Mouse (Mus musculus) embryonic facial prominence, embryonic 11.5 days (tissue): ENCODE data around the gene Arid5a. TPM values are rescaled to one million over a fixed set of nuclear protein-coding genes. Genes with fewer than 3 reads are reported as not detected.

Experiments
- ATAC-seq: fragments of 200-750 bp; cut with Nextera tagmentation; replicated peaks from 2 replicates; pipeline ENCODE4 v1.8.0; 2017; ENCODE audit warnings: low read depth; ENCODE audit not compliant: insufficient number of reproducible peaks, low FRiP score, low TSS enrichment
- DNase-seq: peaks from one replicate; pipeline ENCODE4 v3.0.0-alpha.2; 2015; ENCODE audit warnings: low spot score
- H3K27ac ChIP-seq: fragments of 300-500 bp; sonication (generic); replicated peaks from 2 replicates; pipeline ENCODE4 v1.5.1; 2014; ENCODE audit warnings: mild to moderate bottlenecking, low read depth, low read length, control low read depth
- H3K27me3 ChIP-seq: fragments of 300-500 bp; sonication (generic); 2 replicates; pipeline ENCODE4 v1.6.1; 2014; ENCODE audit warnings: mild to moderate bottlenecking, low read length, moderate library complexity, mixed read lengths; ENCODE audit not compliant: control insufficient read depth, insufficient read depth
- H3K36me3 ChIP-seq: fragments of 300-500 bp; sonication (generic); replicated peaks from 2 replicates; pipeline ENCODE4 v1.6.1; 2014; ENCODE audit warnings: low read depth, mild to moderate bottlenecking, low read length, moderate library complexity, mixed read lengths; ENCODE audit not compliant: control insufficient read depth, insufficient read depth
- H3K4me1 ChIP-seq: fragments of 300-500 bp; sonication (generic); 2 replicates; pipeline ENCODE4 v1.6.1; 2014; ENCODE audit warnings: low read length, mixed read lengths; ENCODE audit not compliant: control insufficient read depth, insufficient read depth
- H3K4me2 ChIP-seq: fragments of 300-500 bp; sonication (generic); 2 replicates; pipeline ENCODE4 v1.6.1; 2014; ENCODE audit warnings: low read depth, mild to moderate bottlenecking, control low read depth, low read length, moderate library complexity
- H3K4me3 ChIP-seq: fragments of 300-500 bp; sonication (generic); 2 replicates; pipeline ENCODE4 v1.5.1; 2014; ENCODE audit warnings: low read depth, low read length, control low read depth
- H3K9ac ChIP-seq: fragments of 300-500 bp; sonication (generic); replicated peaks from 2 replicates; pipeline ENCODE4 v1.6.1; 2014; ENCODE audit warnings: mild to moderate bottlenecking, control low read depth, low read length
- H3K9me3 ChIP-seq: fragments of 300-500 bp; sonication (generic); replicated peaks from 2 replicates; pipeline ENCODE4 v1.6.1; 2016; ENCODE audit warnings: mild to moderate bottlenecking, low read length, inconsistent platforms, mixed read lengths; ENCODE audit not compliant: control insufficient read depth
- WGBS: fragments of 180-500 bp; shearing (Covaris S2); extraction: QIAGEN DNeasy Blood & Tissue Kit; methylation state at CpG from one replicate; pipeline ENCODE4 v1.1.7; 2014; 5-methylcytosine and 5-hydroxymethylcytosine counted together
- microRNA-seq: library from miRNA; unstranded; fragments of <30 nt; microRNA quantifications from one replicate; pipeline ENCODE4, GENCODE M21; 2016; ENCODE audit warnings: borderline number of aligned reads
- polyA plus RNA-seq: library from polyadenylated mRNA; unstranded; fragments of >200 nt; fragmentation: Nextera tagmentation; extraction: Ambion mirVana; gene quantifications from 2 replicates; pipeline ENCODE4 v1.2.1, GENCODE M21; 2014

The Arid5a gene
- polyA plus RNA-seq, 1 experiment from 2014 or later, result 1.6 TPM

DNA sequence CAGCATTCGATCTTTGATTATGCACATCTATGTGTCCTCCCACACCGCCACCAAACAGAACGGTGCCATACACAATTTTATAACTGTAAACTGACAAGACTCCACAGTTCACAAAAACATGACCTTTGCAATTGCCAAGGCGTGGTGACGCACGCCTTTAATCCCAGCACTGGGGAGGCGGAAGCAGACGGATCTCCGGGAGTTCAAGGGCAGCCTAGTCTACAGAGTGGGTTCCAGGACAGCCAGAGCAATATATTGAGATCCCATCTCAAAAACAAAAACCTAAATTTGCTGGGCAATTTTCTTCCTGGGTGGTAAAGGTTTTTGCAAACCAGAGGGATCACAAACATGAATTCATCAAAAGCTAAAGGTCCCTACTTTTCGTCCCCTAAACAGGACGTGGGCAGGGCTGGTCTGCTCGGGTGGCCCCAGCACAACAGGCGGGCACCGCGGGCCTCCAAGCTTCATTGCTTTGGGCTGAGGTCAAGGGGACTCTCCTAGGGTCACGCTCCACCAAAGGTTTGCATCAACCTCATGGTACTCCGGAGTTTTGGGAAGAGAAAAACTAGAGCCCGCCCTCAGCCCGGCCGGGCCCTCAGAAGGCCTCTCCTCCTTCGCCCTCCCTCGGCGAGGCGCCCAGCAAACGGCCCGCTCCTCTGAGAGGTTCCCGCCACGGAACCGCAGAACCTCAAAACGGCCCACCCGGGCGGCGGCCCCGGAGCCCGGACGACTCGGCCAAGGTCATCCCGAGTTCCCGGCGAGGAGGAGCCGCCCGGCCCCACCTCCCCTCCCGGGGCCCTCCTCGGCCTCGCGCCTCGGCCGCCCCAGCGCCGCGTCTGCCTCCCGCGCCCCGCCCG lies 60.8 kb downstream of the Arid5a start:
- Histone ChIP-seq H3K36me3 (peaks cover 11% of the 10 kb centered on the region), H3K27me3 (no peaks in the 10 kb centered on the region), H3K4me1 (0 out of 2 replicates have a peak, but pooled peaks cover 4% of the 10 kb centered on the region), H3K9ac (peak overlapping the region; percentile 97), H3K9me3 (no peaks in the 10 kb centered on the region), H3K4me3 (peak overlapping the region; percentile 94), H3K4me2 (peak overlapping the region; percentile 68), H3K27ac (peak overlapping the region; percentile 67; the same call in 1 of the 2 replicates)
- WGBS, result 5% methylated on average over 49 of the region's 55 CpGs
- ATAC-seq, result peak; percentile 82
- no peak for DNase-seq

GRCm38 (mm10) chr1:36368969-36369645 lies 61.6 kb downstream of the Arid5a start, which contains the start of gene Kansl3:
Gene Kansl3, minus strand, starts transcription at chr1:36369181.
- Histone ChIP-seq H3K9ac (peak within 1 kb of the TSS; percentile 97), H3K27ac (peak within 1 kb of the TSS; percentile 67; the same call in 1 of the 2 replicates), H3K4me3 (peak within 1 kb of the TSS; percentile 94), H3K4me2 (peak within 1 kb of the TSS; percentile 68), H3K27me3 (no peaks in the 10 kb centered on the region), H3K9me3 (no peaks in the 10 kb centered on the region), H3K4me1 (0 out of 2 replicates have a peak, but pooled peaks cover 4% of the 10 kb centered on the region), H3K36me3 (peaks cover 6% of the 10 kb centered on the region)
- peak; percentile 94 for DNase-seq
- 4% methylated on average over 61 of the region's 61 CpGs for WGBS
- ATAC-seq, result peak; percentile 71

GRCm38 (mm10) chr1:36370918-36371317 lies 63.4 kb downstream of the Arid5a start:
- ATAC-seq (no peak), DNase-seq (no peak)
- H3K4me1 ChIP-seq, result 0 out of 2 replicates have a peak, but pooled peaks cover 4% of the 10 kb centered on the region
- no peaks in the 10 kb centered on the region for H3K27me3 ChIP-seq
- H3K9me3 ChIP-seq, result no peaks in the 10 kb centered on the region
- H3K36me3 ChIP-seq, result no peaks in the 10 kb centered on the region
- WGBS, result 85% methylated on average over 6 of the region's 6 CpGs
- H3K4me2 ChIP-seq, result no peak overlapping the region
- no peak overlapping the region for H3K4me3 ChIP-seq
- no peak overlapping the region for H3K9ac ChIP-seq
- H3K27ac ChIP-seq, result no peak overlapping the region

DNA sequence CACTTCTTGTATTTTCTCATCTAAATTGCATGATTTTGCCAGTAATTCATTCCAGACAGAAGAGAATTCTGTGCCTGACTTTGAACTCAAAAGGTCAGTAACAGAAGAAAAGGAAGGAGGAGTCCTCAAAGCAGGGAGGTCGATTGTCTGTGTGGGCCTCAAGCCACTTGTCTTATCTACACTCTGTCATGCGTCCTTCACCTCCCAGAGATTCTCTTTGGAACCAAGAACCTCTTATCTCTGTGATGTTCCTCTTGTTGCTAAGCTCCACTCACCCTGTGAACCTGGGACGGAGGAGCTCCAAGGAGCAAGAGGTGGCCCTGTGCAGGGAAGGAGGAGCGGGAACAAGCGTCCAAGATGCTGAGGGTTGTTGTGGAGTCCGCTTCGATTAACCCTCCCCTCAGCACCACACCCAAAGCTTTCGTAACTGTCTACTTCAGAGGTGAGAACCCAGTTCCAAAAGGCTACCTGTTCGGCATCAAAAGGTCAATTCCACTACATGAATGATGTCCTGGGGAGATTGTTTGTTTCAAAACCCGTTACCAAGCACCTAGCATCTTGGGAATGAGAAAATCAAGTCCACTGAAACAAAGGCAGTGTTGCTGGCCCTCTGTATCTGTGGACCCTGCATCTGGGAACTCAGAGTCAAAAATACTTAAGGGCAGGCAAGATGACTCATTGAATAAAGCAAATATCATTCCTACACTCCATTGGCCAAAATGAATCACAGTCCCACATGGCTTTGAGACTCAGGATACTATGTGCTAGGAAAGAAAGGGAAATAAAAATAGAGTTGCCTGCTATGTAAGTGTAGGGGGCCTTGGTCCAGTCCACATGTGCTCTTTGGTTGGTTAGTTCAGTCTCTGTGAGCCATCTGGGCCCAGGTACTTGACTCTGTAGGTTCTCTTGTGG lies 64.7 kb downstream of the Arid5a start, which contains the start of gene Fer1l5:
Gene Fer1l5, plus strand, starts transcription at position 358 of the 912 bp plus-strand sequence.
- Histone ChIP-seq H3K27me3 (no peaks in the 10 kb centered on the region), H3K27ac (no peak within 1 kb of the TSS), H3K9me3 (no peaks in the 10 kb centered on the region), H3K36me3 (no peaks in the 10 kb centered on the region), H3K4me2 (no peak within 1 kb of the TSS), H3K9ac (no peak within 1 kb of the TSS), H3K4me3 (no peak within 1 kb of the TSS), H3K4me1 (0 out of 2 replicates have a peak, but pooled peaks cover 4% of the 10 kb centered on the region)
- 75% methylated on average over 10 of the region's 10 CpGs for WGBS
- ATAC-seq (no peak), DNase-seq (no peak)

Small RNA genes lying within 50 kb of the gene (microRNA-seq; reads per million reads assigned to microRNA genes)
- 1.9 reads per million for gene Mir6898

Other genes with a start within 250 kb of the Arid5a start
- 10.5 and 10.9 TPM in 2 replicates for gene Hs6st1, start 239.3 kb upstream of the Arid5a start, polyA plus RNA-seq
- gene Uggt1, start 63.0 kb upstream of the Arid5a start, polyA plus RNA-seq, result 67.3 and 67.8 TPM in 2 replicates
- gene Neurl3, start 33.1 kb upstream of the Arid5a start, polyA plus RNA-seq, result 0.64 and 1.2 TPM in 2 replicates
- 27.4 and 32.6 TPM in 2 replicates for gene Kansl3, start 61.4 kb downstream of the Arid5a start, polyA plus RNA-seq
- 0.72 and 0.75 TPM in 2 replicates for gene Fer1l5, start 64.6 kb downstream of the Arid5a start, polyA plus RNA-seq
- gene Lman2l, start 137.5 kb downstream of the Arid5a start, polyA plus RNA-seq, result 31.7 and 35.0 TPM in 2 replicates
- gene Cnnm4, start 163.9 kb downstream of the Arid5a start, polyA plus RNA-seq, result 12.0 and 12.8 TPM in 2 replicates
- gene Cnnm3, start 204.1 kb downstream of the Arid5a start, polyA plus RNA-seq, result 3.5 and 5.4 TPM in 2 replicates
- gene Ankrd23, start 229.2 kb downstream of the Arid5a start, polyA plus RNA-seq, result 4.6 and 6.0 TPM in 2 replicates
- gene Gm42417, start 231.7 kb downstream of the Arid5a start, polyA plus RNA-seq, result not detected in 2 replicates
- 11.9 and 14.4 TPM in 2 replicates for gene Ankrd39, start 239.7 kb downstream of the Arid5a start, polyA plus RNA-seq